Mouse (Mus musculus) right cerebral cortex, adult 18-20 months (tissue): ENCODE measurements at regions not wholly inside any gene's neighbourhood (a gene's known extent, or its start where the extent isn't known, plus 50 kb on each side); places are given as distances from the start of the nearest gene placed in this dataset.

ENCODE experiments used
- DNase-seq: peaks from one replicate; pipeline ENCODE4 v3.0.0; 2022; ENCODE audit warnings: mixed read lengths

DNA sequence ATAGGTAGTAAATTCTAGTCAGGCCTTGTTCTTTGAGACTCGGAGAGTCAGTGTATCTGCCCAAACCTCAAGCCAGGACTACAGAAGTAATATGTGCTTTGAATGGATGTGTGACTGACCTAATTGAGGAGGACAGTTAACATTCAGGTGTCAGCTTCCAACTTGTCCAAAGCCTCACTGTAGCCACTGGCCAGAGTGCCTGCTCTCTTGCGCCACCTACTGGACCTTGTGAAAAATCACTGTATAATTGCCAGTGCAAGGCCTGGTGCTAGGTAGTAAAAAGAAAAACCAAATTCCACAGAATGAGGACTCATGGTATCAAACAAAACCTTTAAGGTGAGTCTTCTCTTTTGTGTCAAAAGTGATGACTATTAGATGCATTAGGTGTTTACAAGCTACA is 933.6 kb upstream of the Lrrc6 start:
- DNase-seq, result peak; percentile 31

DNA sequence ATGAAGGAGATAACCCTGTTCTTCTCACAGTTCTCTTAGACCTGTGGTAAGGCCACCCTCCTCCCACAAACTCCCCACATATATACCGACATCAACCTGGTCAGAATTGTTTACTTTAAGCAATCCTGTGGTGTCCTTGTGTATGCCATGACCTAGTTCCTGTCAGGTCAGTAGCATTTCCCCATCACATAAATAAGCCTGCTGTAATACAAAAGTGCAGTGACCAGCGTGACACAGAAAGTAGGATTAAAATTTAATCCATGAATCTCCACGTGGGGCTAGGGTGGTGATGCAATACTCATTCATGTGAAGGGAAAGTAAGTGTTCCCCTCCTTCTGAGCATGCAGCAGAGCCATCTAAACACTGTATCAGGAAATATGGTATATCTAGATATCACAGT is 923.2 kb upstream of the Lrrc6 start:
- DNase-seq, result no peak

DNA sequence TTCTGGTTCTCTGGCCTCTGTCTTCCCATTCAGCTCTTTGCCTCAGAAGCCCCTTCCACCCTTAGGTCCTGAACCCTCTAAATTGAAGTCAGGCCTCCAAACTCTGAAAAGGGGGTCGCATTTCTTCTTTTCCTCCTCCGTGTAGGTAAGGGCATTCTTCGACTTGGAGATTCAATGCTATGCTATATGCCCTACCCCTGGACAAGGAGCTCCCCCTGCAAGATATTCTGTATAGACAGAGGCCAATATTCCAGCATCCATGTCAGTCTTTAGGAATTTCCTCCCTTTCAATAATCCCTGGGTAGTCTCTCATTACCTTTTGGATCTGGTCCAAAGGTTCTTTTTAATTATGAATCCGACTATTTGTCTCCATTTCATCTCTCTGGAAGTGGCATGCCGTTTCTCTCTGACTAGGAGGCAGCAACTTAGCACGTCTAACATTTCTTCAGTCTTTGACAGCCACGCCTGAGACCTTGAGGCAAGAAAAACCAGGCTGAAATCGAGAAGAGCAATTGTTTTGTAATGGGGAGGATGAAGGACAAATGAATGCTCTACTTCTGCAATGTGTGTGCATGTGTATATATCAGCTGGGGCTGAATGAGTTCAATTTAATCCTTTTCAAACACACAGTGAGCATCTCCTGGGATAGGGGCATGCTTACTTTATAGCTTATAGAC is 921.7 kb upstream of the Lrrc6 start:
- DNase-seq, result no peak

GRCm38 (mm10) chr15:67420776-67421175 is 920.1 kb upstream of the Lrrc6 start:
- DNase-seq, result no peak

DNA sequence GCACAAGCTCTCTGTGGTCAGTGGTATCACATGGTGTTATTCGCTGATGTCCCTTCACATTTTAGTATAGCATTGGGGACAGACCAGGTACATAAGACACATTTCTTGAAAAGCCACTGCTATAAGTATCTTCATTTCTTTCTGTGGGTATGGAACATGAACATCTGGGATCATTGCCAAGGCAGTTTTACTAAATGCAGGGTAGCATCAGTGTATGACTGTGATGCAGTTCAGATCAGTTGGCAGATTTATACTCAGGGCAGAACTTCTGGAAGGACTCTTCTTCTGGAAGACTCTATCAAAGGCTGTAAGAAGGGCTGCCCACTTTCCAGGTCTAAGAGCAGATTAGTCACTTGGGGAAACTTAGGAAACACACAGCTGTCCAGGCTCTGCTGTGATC is 919.0 kb upstream of the Lrrc6 start:
- DNase-seq, result no peak

- no peak for DNase-seq
Observed at GRCm38 (mm10) chr15:67417742-67418163, 917.0 kb upstream of the Lrrc6 start.

DNA sequence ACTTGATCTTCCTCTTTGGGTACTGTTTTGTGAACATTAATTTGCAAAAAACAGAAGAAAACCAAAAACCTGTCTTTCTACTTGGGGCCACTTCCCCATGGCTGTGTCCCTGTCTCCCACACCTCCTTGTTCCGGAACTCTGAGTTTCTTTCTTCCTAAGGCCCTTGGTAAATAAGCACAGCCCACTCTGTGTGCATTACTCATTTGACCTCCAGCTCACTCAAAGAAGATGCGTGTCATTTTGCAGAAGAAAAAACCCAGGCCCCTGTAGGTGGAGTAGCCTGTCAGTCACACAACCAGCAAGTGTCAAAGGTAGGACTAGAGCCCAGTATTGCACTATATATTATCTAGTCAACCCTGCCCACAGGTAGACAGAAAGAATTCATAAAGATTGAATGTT is 915.1 kb upstream of the Lrrc6 start:
- DNase-seq, result no peak

DNA sequence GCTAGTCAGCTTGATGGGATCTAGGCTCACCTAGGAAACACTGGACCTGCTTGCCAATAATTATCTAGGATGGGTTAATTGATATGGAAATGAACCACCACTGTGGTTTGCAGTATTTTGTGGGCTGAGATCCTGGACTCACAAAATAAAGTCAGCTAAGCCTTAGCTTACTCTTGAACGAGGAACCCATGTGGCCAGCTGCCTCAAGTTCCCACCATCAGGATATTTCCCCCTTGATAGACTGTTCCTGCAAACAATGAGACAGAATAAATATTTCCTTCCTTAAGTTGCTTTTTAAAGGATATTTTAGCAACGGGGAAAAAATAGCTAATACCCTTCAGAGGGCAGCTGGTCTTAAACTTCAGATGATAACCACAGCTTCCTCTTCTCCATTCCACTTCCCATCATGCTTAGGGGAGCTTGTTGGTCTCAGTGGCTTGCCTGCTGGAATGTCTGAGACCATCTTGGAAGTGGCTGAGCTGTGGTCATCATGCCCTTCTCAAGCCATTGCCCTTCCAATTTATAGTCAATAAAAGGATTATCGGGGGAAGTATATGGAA is 913.7 kb upstream of the Lrrc6 start:
- DNase-seq, result no peak

- no peak for DNase-seq
Observed at GRCm38 (mm10) chr15:67413581-67413980, 912.9 kb upstream of the Lrrc6 start.

DNA sequence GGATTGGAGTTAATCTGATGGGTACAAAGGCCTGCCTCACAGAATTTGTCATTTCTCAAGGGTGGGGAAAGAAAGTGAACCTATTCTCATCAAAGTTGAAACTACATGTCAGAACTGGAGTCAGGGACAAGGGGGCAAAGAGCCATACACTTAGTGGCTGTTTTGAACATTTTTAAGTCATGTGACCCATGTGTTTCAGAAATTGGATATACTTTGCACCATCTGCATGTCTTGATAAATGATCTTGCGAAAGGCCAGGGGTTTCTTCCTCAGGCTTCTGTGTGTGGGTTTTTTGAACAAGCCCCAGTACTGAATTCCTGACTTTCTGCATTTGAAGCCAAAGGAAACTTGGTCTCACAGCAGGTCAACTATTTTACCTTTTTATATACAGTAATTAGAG is 911.7 kb upstream of the Lrrc6 start:
- no peak for DNase-seq

GRCm38 (mm10) chr15:67411657-67412056 is 910.9 kb upstream of the Lrrc6 start:
- DNase-seq, result no peak

GRCm38 (mm10) chr15:67410012-67410411 is 909.3 kb upstream of the Lrrc6 start:
- no peak for DNase-seq

DNA sequence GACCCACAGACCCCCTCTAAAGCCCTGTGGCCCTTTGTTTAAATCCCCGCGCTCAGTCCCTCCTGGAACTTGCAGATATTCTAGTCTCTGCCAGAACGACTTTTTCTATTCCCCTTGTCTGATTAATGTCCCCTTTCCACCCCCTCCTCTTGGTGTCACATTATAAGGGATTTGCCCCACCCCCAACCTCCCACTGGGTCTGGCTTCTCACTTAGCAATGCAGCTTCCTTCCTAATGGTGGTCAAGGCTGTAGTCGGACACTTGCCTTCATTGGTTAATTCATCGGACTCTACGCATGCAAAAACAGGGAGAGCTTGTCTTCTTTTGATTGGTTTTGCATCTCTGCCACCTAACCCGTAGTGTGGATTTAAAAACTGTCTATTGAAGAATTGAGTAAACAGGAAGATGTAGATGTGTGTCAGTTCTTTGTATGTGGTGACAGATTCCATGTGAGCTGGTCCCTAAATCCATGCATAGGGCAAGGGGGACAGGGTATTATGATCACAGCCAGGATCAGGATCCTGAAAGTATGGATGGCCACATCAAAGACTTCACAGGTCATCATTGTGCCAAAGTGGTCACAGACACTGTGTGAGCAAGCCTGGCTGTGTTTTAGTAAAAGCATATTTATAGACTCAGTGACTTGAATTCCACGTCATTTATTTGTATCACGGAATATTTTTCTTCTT is 908.3 kb upstream of the Lrrc6 start:
- no peak for DNase-seq

GRCm38 (mm10) chr15:67407244-67407643 is 906.5 kb upstream of the Lrrc6 start:
- DNase-seq, result no peak

DNA sequence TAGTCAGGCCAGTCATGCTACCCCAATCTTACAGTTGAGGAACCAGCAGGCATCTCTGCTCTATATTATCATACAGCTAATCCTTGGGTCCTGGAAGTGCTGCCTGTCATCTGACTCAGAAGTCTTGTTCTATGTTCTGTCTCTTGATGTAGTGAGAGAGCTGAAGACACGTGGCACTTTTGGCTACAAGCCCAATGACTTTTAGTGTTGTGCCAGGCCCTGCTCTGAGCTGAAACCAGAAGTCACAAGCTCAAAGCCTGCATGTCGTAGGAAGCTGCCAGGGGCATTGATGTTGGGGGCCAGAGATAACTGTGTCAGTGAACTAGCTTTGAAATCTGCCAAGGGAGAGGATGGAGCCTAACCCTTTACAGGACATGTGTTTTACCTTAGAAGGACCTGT is 904.8 kb upstream of the Lrrc6 start:
- no peak for DNase-seq

GRCm38 (mm10) chr15:67405011-67405410 is 904.3 kb upstream of the Lrrc6 start:
- no peak for DNase-seq

GRCm38 (mm10) chr15:67402310-67402709 is 901.6 kb upstream of the Lrrc6 start:
- no peak for DNase-seq

- DNase-seq, result no peak
Observed at GRCm38 (mm10) chr15:67397269-67397668, 896.6 kb upstream of the Lrrc6 start.

- no peak for DNase-seq
Observed at GRCm38 (mm10) chr15:67395114-67395513, 894.4 kb upstream of the Lrrc6 start.

- DNase-seq, result no peak
Observed at GRCm38 (mm10) chr15:67391918-67392317, 891.2 kb upstream of the Lrrc6 start.

DNA sequence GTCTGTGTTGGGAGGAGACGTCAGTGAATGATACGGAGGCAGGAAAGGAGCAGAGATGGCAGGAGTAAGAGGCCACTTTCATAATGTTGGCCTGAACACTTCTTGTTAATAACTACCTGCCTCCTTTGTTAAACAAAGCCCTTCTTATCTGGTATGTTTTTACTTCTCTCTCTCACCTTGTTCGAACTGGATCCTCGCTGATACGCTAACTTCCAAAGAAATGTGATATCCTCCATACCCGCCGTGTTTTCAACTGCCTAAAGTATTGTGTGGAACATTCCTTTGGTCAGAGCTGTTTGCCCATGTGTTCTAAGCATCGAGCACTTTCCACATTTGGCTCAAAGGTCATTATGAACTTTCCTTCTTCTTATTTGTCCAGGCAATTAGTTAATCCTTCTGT is 887.8 kb upstream of the Lrrc6 start:
- DNase-seq, result no peak

DNA sequence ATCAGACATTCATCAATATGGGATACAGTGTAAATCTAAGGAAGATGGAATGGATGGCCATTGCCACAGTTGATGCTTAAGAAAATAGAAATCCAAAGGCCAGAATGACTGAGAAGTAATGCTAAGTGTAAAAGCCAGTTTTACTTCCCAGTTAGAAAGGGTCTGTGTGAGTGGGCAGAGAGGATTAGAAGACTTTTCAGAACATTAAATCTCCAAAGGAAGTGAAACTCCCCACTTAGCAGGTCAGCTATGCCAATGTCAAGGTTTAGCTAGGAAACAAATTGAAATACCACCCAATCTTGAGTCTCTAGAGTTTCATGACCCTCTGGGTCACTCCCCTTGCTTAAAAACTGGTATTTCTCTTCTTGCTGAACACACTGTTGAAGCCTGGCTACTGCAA is 886.2 kb upstream of the Lrrc6 start:
- DNase-seq, result no peak

GRCm38 (mm10) chr15:67373599-67373998 is 872.9 kb upstream of the Lrrc6 start:
- DNase-seq, result no peak

- DNase-seq, result peak; percentile 5
Observed at GRCm38 (mm10) chr15:67373030-67373429, 872.3 kb upstream of the Lrrc6 start.
